Mouse (Mus musculus) MEL (cell line): ENCODE data around the gene Spag6l.

Source experiments
- ELF1 ChIP-seq: IDR thresholded peaks from 2 replicates; pipeline ENCODE4 v1.6.1; 2014; ENCODE audit warnings: low read depth, mild to moderate bottlenecking, inconsistent platforms, low read length, improper control_type of control experiment, moderate library complexity
- KAT2A ChIP-seq: conservative IDR thresholded peaks from 2 replicates; pipeline ENCODE4 v1.6.1; 2012; ENCODE audit warnings: low read depth, low read length, improper control_type of control experiment, inconsistent platforms
- MAZ ChIP-seq: IDR thresholded peaks from 2 replicates; pipeline ENCODE4 v1.6.1; 2012; ENCODE audit warnings: low read depth, mild to moderate bottlenecking, inconsistent platforms, low read length, improper control_type of control experiment
- USF1 ChIP-seq: IDR thresholded peaks from 2 replicates; pipeline ENCODE4 v1.6.1; 2014; ENCODE audit warnings: low read depth, mild to moderate bottlenecking, inconsistent platforms, low read length, improper control_type of control experiment, moderate library complexity
- ZMIZ1 ChIP-seq: IDR thresholded peaks from 2 replicates; pipeline ENCODE4 v1.6.1; 2012; ENCODE audit warnings: low read depth, mild to moderate bottlenecking, inconsistent platforms, low read length, improper control_type of control experiment, moderate library complexity

- TF ChIP-seq USF1: no peak
- no peak for TF ChIP-seq ZMIZ1
- no peak for TF ChIP-seq KAT2A
- no peak for TF ChIP-seq ELF1
- TF ChIP-seq MAZ: no peak
These were observed 3.8 kb downstream of the Spag6l start for GRCm38 (mm10) chr16:16825476-16825875.
